Mouse (Mus musculus) thymus, postnatal 10 days (tissue): ENCODE results near the gene Krt33b.

Source experiments
- DNase-seq, 2 experiments: peaks; one replicate each; pipeline ENCODE4 v3.0.0; 2021; ENCODE audit warnings: low spot score in 2 of 2

The Krt33b gene

DNA sequence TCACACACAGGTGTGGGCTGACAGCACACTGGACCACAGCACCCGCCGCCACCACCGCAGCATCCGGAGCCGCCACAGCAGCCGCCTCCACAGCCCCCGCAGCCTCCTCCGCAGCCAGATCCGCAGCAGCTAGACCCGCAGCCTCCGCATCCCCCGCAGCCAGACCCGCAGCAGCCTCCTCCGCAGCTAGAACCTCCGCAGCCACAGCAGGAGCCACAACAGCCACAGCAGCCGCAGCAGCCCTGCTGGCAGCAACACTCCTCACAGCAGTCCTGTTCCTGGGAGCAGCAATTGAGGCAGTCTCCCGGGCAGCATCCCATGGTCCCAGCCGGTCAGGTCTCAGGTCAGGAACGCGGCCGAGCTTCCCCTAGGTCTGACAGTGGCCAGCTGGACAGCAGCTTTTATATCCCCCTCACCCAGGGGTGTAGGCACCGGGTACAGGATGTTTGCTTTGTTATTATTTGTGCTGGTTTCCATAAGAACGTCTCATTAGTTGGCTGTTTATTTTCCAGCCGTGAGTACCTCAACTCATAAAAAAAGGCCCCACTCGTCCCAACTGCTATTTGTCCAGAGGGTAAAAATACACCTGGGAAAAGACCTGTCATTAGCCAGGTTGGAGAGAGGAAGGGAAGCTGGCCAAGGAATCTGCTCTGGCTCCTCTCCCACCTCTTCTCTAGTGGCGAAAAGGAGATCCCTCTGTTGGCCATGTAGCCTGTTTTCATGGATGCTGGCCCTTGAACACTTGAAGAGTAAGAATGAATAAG, 35.9 kb downstream of the Krt33b start, which contains the start of gene Krtap17-1:
Gene Krtap17-1, minus strand, starts transcription at position 375 of the 764 bp plus-strand sequence.
- no peak for DNase-seq

DNA sequence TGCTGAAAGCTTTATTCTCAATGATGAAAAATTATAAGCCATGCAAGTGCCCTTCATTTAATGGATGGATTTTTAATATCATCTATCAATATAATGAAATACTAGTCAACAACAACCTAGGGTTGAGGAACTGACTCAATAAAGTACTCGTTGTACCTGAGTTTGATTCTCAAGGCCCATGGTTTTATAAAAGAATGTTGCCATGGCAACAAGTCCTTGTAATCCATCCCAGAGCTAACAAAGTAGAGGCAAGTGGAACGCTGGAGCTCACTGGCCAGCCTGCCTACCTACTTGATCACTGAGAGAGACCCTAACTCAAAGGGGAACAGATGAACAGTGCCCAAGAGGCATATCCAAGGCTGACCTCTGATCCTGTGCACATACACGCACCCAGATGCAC, 39.1 kb downstream of the Krt33b start:
- no peak for DNase-seq

DNA sequence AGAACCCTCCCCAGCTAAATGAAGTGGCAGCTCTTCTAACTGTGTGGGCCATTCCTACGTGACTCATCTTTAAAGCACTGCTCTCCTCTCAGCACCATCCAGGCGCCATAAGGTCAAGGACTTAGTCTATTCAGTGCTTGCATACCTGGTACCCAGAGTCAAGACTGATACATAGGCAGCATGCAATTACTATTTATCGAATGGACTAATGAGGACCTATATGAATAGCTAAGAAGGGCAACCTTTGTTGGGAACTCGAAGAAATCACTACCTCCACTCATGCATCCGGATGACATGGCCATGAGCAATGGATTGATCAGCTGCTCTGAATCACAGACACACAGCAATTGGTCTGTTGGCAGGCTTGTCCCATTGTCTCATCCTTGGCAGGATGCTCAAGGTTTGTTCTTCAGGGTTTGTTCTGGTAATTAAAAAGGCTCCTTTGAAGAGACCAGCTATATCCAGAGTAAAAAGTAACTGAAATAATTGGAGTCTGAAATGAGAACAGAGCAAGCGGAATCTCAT, 39.7 kb downstream of the Krt33b start:
- no peak for DNase-seq

DNA sequence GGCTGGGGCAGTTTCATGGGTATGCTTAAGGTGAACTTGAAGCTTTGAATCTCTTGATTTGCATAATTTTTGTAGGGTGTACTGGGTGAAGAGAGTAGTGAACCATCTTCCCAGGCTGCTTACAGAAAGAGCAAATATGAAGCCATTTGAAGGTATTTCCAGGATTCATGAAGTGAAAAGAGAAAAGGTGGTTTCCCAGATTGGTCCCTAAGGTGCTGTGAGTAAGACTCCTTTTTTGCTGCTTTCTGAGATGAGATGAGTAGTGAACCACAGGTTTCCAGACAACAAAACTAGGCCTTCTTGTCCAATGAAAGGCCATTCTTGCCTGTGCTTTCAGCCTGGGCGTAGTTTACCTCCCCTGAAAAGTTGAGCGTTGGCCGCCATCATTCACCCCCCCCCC, 41.1 kb downstream of the Krt33b start:
- DNase-seq = no peak

DNA sequence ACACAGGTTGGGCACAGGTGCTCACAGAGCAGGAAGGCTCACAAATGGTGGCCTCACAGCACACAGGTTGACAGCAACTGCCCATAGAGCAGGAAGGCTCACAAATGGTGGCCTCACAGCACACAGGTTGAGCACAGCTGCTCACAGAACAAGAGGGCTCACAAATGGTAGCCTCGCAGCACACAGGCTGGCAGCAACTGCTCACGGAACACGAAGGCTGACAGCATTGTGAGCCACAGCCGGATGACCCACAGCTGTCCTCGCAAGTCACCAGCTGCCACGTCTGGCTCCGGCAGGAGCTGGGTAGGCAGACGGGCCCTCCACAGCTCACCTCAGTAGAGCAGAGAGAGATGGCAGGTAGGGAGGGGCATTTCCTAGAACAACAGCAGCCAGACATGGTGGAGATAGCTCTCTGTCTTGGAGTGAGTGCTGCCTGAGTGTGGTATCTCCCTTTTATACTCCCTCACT, 43.5 kb downstream of the Krt33b start, which contains the start of gene Krtap16-1:
Gene Krtap16-1, minus strand, starts transcription at position 418 of the 468 bp plus-strand sequence.
- DNase-seq = no peak

DNA sequence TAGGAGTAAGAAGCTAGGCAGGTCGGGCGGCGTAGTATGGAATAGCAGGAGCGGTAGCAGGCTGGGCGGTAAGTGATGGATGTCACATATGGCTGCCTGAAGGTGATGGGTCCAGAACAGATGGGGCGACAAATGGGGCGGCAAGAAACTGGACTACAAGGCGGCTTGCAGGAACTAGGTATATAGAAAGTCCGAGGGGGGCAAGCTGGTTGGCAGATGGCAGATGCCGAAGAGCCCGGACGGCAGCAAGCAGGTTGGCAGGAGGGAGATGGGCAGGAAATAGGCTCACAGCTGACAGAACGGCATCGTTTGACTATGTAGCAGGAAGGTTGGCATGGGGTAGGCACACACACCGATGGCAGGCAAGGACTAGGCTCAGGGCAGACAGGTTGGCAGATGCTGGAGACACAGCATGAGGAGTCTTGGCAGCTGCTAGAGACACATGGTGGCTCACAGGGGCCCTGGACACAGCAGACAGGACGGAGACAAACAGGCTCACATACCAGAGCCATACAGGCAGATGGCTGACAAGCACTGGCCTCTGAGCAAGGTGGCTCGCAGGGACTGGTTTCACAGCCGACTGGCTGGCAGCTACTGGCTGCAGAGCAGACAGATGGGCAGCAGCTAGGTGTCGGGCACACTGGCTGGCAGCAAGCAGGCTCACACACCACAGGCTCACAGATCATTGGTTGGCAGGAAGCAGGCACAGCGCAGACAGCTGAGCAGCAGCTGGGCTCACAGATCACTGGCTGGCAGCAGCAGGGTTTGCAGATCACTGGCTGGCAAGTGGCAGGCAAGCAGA, 44.2 kb downstream of the Krt33b start:
- DNase-seq = no peak

DNA sequence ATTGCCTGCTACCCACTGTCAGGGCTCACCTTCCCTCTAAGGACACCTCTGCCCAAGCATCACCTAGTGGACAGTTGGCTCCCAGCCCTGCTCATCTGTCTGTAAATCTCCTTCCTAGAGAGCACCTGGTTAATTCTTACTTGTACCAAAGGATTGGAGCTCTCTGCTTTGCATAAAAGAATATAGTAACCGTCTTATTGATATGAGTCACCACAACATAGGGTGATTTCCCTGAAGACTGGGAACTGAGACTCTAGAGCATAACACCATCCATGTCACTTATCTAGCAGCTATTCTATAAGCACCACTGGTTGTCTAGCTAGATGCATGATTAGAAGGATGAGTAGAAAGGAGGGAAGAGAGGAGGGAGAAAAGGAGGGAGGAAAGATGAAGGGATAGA, 46.2 kb downstream of the Krt33b start:
- no peak for DNase-seq

DNA sequence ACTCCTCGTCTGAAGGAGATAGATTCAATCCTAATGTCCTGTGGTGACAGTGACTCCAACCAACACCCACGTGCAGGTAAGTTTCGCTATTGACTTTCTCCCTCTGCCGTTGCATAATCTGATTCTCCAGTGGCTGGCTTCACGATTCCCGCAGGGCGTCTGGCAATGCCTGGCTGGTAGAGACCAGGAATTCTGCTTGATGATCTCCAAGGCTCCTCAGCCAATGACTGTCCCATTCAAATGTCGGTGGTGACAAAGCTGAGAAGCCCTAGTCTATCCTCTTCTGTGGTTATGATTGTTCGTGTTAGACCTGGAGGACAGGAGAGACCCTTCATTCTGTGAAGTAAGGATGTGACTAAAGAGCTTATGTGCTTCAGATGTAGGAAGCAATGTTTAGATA, 46.9 kb downstream of the Krt33b start:
- no peak for DNase-seq

DNA sequence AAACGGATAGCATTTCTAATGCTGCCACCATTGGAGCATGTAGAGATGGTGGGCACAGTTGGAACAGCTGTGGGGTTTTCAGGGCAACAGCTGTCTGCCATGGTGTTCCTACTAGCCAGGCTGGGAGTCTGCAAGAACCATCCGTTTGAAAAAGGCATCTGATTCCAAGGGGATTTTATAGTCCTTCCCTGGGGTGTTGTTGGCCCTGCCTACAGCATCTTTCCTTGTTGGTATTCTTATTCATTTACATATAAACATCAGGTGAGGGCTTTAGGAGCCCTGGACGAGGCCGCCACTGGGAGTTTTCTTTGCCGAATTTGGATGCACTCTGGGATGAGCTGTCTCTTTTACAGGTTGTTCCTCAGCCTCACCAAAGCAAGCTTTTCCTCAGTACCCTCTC, 50.7 kb downstream of the Krt33b start, which contains the start of gene Krtap29-1:
Gene Krtap29-1, minus strand, starts transcription at position 101 of the 400 bp plus-strand sequence.
- no peak for DNase-seq
